Mouse (Mus musculus): ENCODE measurements around the gene Serpina3i. TPM values are rescaled to one million over a fixed set of nuclear protein-coding genes. Genes with fewer than 3 reads are reported as not detected.
A peak's percentile ranks its signal among the peaks of the same experiment; 100 is the strongest.
"Not testable (repeated sequence)": the region's sequence is repeated elsewhere in the genome, so short reads cannot be mapped to it uniquely, and the experiment has no call there.

Gene Serpina3i
- polyA plus RNA-seq, 1 experiment from 2014 or later: not detected

GRCm38 (mm10) chr12:104235915-104236314 lies 27.0 kb upstream of the Serpina3i start, which contains the start of gene Serpina3g:
TSS of gene Serpina3g (plus strand) at chr12:104236245.
- no peaks in the 10 kb centered on the region for H3K36me3 ChIP-seq (ENCODE audit: control insufficient read depth, insufficient read depth, low read length)
- no peaks in the 10 kb centered on the region for H3K4me1 ChIP-seq (ENCODE audit: control insufficient read depth, insufficient read depth, low read length)
- WGBS: 76% methylated on average over 5 of the region's 5 CpGs
- no peak within 1 kb of the TSS for H3K4me3 ChIP-seq (replicated peaks; ENCODE audit: low read depth, low read length)
- no peak for DNase-seq
- no peak within 1 kb of the TSS for H3K4me2 ChIP-seq (ENCODE audit: low read length)
- no peaks in the 10 kb centered on the region for H3K9me3 ChIP-seq (ENCODE audit: control insufficient read depth, low read length)
- H3K27me3 ChIP-seq (ENCODE audit: control insufficient read depth, insufficient read depth, low read length): no peaks in the 10 kb centered on the region
- H3K9ac ChIP-seq (replicated peaks; ENCODE audit: low read length): no peak within 1 kb of the TSS
- no peak within 1 kb of the TSS for H3K27ac ChIP-seq (replicated peaks; ENCODE audit: low read depth, low read length)
- no peak for ATAC-seq (ENCODE audit: low FRiP score, low TSS enrichment)

- H3K4me2 ChIP-seq (ENCODE audit: low read length); H3K4me1 ChIP-seq (ENCODE audit: control insufficient read depth, insufficient read depth, low read length); ATAC-seq (ENCODE audit: low FRiP score, low TSS enrichment); DNase-seq; H3K36me3 ChIP-seq (ENCODE audit: control insufficient read depth, insufficient read depth, low read length); H3K27ac ChIP-seq (replicated peaks; ENCODE audit: low read depth, low read length); H3K4me3 ChIP-seq (replicated peaks; ENCODE audit: low read depth, low read length); H3K27me3 ChIP-seq (ENCODE audit: control insufficient read depth, insufficient read depth, low read length); H3K9ac ChIP-seq (replicated peaks; ENCODE audit: low read length); H3K9me3 ChIP-seq (ENCODE audit: control insufficient read depth, low read length): not testable (repeated sequence)
- 72% methylated on average over 1 of the region's 1 CpGs for WGBS
Observed at GRCm38 (mm10) chr12:104238048-104238447, 24.9 kb upstream of the Serpina3i start.

- no peak overlapping the region for H3K4me2 ChIP-seq (ENCODE audit: low read length)
- DNase-seq (no peak), ATAC-seq (ENCODE audit: low FRiP score, low TSS enrichment) (no peak)
- no peaks in the 10 kb centered on the region for H3K36me3 ChIP-seq (ENCODE audit: control insufficient read depth, insufficient read depth, low read length)
- no peak overlapping the region for H3K9ac ChIP-seq (replicated peaks; ENCODE audit: low read length)
- no peaks in the 10 kb centered on the region for H3K9me3 ChIP-seq (ENCODE audit: control insufficient read depth, low read length)
- H3K4me3 ChIP-seq (replicated peaks; ENCODE audit: low read depth, low read length): no peak overlapping the region
- no peaks in the 10 kb centered on the region for H3K27me3 ChIP-seq (ENCODE audit: control insufficient read depth, insufficient read depth, low read length)
- H3K27ac ChIP-seq (replicated peaks; ENCODE audit: low read depth, low read length): no peak overlapping the region
- peaks cover 8% of the 10 kb centered on the region for H3K4me1 ChIP-seq (ENCODE audit: control insufficient read depth, insufficient read depth, low read length)
Observed at GRCm38 (mm10) chr12:104243307-104243706, 19.6 kb upstream of the Serpina3i start.

DNA sequence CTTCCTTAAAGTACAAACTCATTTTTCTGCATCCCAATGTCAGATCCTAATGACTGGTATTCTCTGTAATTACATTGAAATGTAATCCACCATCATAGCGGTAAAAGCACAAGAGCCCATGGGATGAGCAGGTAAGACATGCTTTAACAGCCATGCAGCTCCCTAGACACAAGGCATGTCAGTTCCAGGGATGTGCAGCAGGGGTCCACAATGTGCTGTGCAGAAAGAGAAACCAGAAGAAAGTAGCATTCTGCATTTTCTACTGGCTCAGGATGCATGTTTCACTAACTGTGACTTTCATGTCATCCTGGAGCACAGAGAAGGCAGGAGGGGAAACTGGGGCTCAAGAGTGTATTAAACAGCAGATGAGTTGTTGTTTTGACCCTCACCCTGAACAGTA lies 17.8 kb upstream of the Serpina3i start:
- 78% methylated on average over 1 of the region's 1 CpGs for WGBS
- Histone ChIP-seq H3K27ac (replicated peaks; ENCODE audit: low read depth, low read length) (no peak overlapping the region), H3K9me3 (ENCODE audit: control insufficient read depth, low read length) (no peaks in the 10 kb centered on the region), H3K36me3 (ENCODE audit: control insufficient read depth, insufficient read depth, low read length) (no peaks in the 10 kb centered on the region), H3K4me1 (ENCODE audit: control insufficient read depth, insufficient read depth, low read length) (peaks cover 8% of the 10 kb centered on the region), H3K27me3 (ENCODE audit: control insufficient read depth, insufficient read depth, low read length) (no peaks in the 10 kb centered on the region), H3K4me3 (replicated peaks; ENCODE audit: low read depth, low read length) (no peak overlapping the region), H3K4me2 (ENCODE audit: low read length) (no peak overlapping the region), H3K9ac (replicated peaks; ENCODE audit: low read length) (no peak overlapping the region)
- ATAC-seq (ENCODE audit: low FRiP score, low TSS enrichment) (no peak), DNase-seq (peak; percentile 58)

DNA sequence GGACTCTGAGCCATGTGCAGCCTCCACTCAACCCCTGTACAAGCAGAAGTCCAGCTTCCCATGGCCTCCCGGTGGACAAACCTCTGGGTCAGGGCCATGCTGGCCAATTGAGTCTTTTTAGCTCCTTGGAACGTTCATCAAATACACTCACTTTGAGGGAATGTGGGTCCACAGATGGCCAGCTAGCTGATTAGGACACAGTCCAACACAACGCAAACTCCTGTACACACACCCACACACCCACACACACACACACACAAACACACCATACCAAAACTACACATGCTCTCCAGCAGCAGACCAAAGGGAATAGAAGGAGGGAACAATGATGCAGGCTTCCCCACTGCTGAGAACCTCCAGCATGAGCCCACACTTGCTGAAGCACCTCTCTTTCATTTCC lies 17.3 kb upstream of the Serpina3i start:
- ATAC-seq (ENCODE audit: low FRiP score, low TSS enrichment): no peak
- Histone ChIP-seq H3K4me2 (ENCODE audit: low read length) (no peak overlapping the region), H3K27ac (replicated peaks; ENCODE audit: low read depth, low read length) (no peak overlapping the region), H3K4me1 (ENCODE audit: control insufficient read depth, insufficient read depth, low read length) (peaks cover 8% of the 10 kb centered on the region), H3K9me3 (ENCODE audit: control insufficient read depth, low read length) (no peaks in the 10 kb centered on the region), H3K36me3 (ENCODE audit: control insufficient read depth, insufficient read depth, low read length) (no peaks in the 10 kb centered on the region), H3K27me3 (ENCODE audit: control insufficient read depth, insufficient read depth, low read length) (no peaks in the 10 kb centered on the region), H3K9ac (replicated peaks; ENCODE audit: low read length) (no peak overlapping the region), H3K4me3 (replicated peaks; ENCODE audit: low read depth, low read length) (no peak overlapping the region)
- DNase-seq: no peak
- WGBS: 83% methylated on average over 3 of the region's 3 CpGs

GRCm38 (mm10) chr12:104247553-104248002 lies 15.3 kb upstream of the Serpina3i start:
- Histone ChIP-seq H3K4me1 (ENCODE audit: control insufficient read depth, insufficient read depth, low read length) (peaks cover 8% of the 10 kb centered on the region), H3K27me3 (ENCODE audit: control insufficient read depth, insufficient read depth, low read length) (no peaks in the 10 kb centered on the region), H3K4me3 (replicated peaks; ENCODE audit: low read depth, low read length) (no peak overlapping the region), H3K9me3 (ENCODE audit: control insufficient read depth, low read length) (no peaks in the 10 kb centered on the region), H3K27ac (replicated peaks; ENCODE audit: low read depth, low read length) (peak overlapping the region; percentile 55; the same call in 1 of the 2 replicates), H3K36me3 (ENCODE audit: control insufficient read depth, insufficient read depth, low read length) (no peaks in the 10 kb centered on the region), H3K9ac (replicated peaks; ENCODE audit: low read length) (no peak overlapping the region), H3K4me2 (ENCODE audit: low read length) (no peak overlapping the region)
- ATAC-seq (ENCODE audit: low FRiP score, low TSS enrichment): peak; percentile 51; the same call in 1 of the 2 replicates
- peak; percentile 51 for DNase-seq

DNA sequence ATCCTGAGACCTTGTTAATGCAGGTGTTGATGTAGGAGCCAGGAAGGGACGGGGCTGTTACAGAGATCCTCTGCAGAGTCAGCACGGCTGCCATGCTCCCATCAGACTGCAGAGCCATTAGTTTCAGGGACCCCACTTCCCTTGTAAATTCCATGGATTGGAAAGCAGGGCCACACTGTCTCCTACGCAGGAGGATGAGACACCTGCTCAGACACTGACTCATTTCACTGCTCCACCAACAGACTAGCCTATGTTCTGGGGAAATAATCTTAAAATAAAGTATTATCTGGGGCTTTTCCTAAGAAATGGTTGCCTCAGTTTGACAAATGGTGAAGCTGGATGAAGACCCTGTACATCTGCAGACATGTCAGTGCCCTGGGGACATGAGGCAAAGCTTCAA lies 14.7 kb upstream of the Serpina3i start:
- no peak overlapping the region for H3K9ac ChIP-seq (replicated peaks; ENCODE audit: low read length)
- peaks cover 8% of the 10 kb centered on the region for H3K4me1 ChIP-seq (ENCODE audit: control insufficient read depth, insufficient read depth, low read length)
- 75% methylated on average over 3 of the region's 3 CpGs for WGBS
- H3K4me3 ChIP-seq (replicated peaks; ENCODE audit: low read depth, low read length): no peak overlapping the region
- no peak overlapping the region for H3K4me2 ChIP-seq (ENCODE audit: low read length)
- 0 out of 2 replicates have a peak overlapping the region, but pooled peaks have one; percentile 55 for H3K27ac ChIP-seq (replicated peaks; ENCODE audit: low read depth, low read length)
- ATAC-seq (ENCODE audit: low FRiP score, low TSS enrichment) (no peak), DNase-seq (no peak)
- H3K9me3 ChIP-seq (ENCODE audit: control insufficient read depth, low read length): no peaks in the 10 kb centered on the region
- H3K36me3 ChIP-seq (ENCODE audit: control insufficient read depth, insufficient read depth, low read length): no peaks in the 10 kb centered on the region
- H3K27me3 ChIP-seq (ENCODE audit: control insufficient read depth, insufficient read depth, low read length): no peaks in the 10 kb centered on the region

- Histone ChIP-seq H3K27ac (replicated peaks; ENCODE audit: low read depth, low read length) (no peak overlapping the region), H3K4me2 (ENCODE audit: low read length) (no peak overlapping the region), H3K4me3 (replicated peaks; ENCODE audit: low read depth, low read length) (no peak overlapping the region), H3K4me1 (ENCODE audit: control insufficient read depth, insufficient read depth, low read length) (no peaks in the 10 kb centered on the region), H3K36me3 (ENCODE audit: control insufficient read depth, insufficient read depth, low read length) (no peaks in the 10 kb centered on the region), H3K27me3 (ENCODE audit: control insufficient read depth, insufficient read depth, low read length) (no peaks in the 10 kb centered on the region), H3K9me3 (ENCODE audit: control insufficient read depth, low read length) (no peaks in the 10 kb centered on the region), H3K9ac (replicated peaks; ENCODE audit: low read length) (no peak overlapping the region)
- 71% methylated on average over 3 of the region's 3 CpGs for WGBS
- DNase-seq (no peak), ATAC-seq (ENCODE audit: low FRiP score, low TSS enrichment) (no peak)
Observed at GRCm38 (mm10) chr12:104261041-104261440, 1.9 kb upstream of the Serpina3i start.

DNA sequence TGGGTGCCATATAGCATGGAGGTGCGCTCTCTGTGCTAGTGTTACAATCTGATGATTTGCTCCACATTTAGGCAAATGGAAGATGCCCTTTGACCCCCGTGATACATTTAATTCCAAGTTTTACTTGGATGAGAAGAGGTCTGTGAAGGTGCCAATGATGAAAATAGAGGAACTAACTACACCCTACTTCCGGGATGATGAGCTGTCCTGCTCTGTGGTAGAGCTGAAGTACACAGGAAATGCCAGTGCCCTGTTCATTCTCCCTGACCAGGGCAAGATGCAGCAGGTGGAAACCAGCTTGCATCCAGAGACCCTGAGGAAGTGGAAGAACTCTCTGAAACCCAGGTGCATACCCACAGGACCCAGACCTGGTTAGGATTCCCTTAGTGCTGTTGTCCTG lies 3.5 kb downstream of the Serpina3i start:
- ATAC-seq (ENCODE audit: low FRiP score, low TSS enrichment): no peak
- Histone ChIP-seq H3K27ac (replicated peaks; ENCODE audit: low read depth, low read length) (no peak overlapping the region), H3K4me1 (ENCODE audit: control insufficient read depth, insufficient read depth, low read length) (no peaks in the 10 kb centered on the region), H3K4me3 (replicated peaks; ENCODE audit: low read depth, low read length) (no peak overlapping the region), H3K9me3 (ENCODE audit: control insufficient read depth, low read length) (no peaks in the 10 kb centered on the region), H3K9ac (replicated peaks; ENCODE audit: low read length) (no peak overlapping the region), H3K27me3 (ENCODE audit: control insufficient read depth, insufficient read depth, low read length) (no peaks in the 10 kb centered on the region), H3K36me3 (ENCODE audit: control insufficient read depth, insufficient read depth, low read length) (no peaks in the 10 kb centered on the region), H3K4me2 (ENCODE audit: low read length) (no peak overlapping the region)
- 91% methylated on average over 3 of the region's 3 CpGs for WGBS
- DNase-seq: no peak

Measured in midbrain, embryonic 14.5 days (tissue).